Mouse (Mus musculus) ES-E14 (cell line): ENCODE results near the gene Plxdc1. TPM values are rescaled to one million over a fixed set of nuclear protein-coding genes. Genes with fewer than 3 reads are reported as not detected.

Experiments used
- DNase-seq: peaks from one replicate; pipeline ENCODE4 v3.0.0-alpha.2; 2013; ENCODE audit warnings: low read depth, low spot score
- H3K27ac ChIP-seq: 2 replicates; pipeline ENCODE4 v1.5.1; 2012; ENCODE audit warnings: low read depth, mild to moderate bottlenecking, low read length, moderate library complexity, mixed read lengths; ENCODE audit not compliant: poor library complexity, insufficient read depth, severe bottlenecking
- H3K36me3 ChIP-seq: 2 replicates; pipeline ENCODE4 v1.6.1; 2012; ENCODE audit warnings: mild to moderate bottlenecking, low read length, moderate library complexity, mixed read lengths; ENCODE audit not compliant: control insufficient read depth, poor library complexity, insufficient read depth, severe bottlenecking
- H3K4me1 ChIP-seq, 2 experiments: fragments of 150-350 bp in 1 of 2; sonication (generic) in 1 of 2; 2 replicates each; pipeline ENCODE4 v1.6.1; 2012; ENCODE audit warnings: low read length in 2 of 2, mild to moderate bottlenecking in 1 of 2, mixed read lengths in 1 of 2; ENCODE audit not compliant: control insufficient read depth in 2 of 2, insufficient read depth in 2 of 2, poor library complexity in 1 of 2
- H3K4me3 ChIP-seq, 2 experiments: fragments of 150-350 bp in 1 of 2; sonication (generic) in 1 of 2; 2 replicates each; pipeline ENCODE4 v1.5.1; 2012; ENCODE audit warnings: low read length in 2 of 2, low read depth in 1 of 2, mild to moderate bottlenecking in 1 of 2, mixed read lengths in 1 of 2; ENCODE audit not compliant: insufficient read depth in 1 of 2, poor library complexity in 1 of 2, severe bottlenecking in 1 of 2
- H3K9ac ChIP-seq: 2 replicates; pipeline ENCODE4 v1.6.1; 2012; ENCODE audit warnings: low read depth, mild to moderate bottlenecking, low read length, mixed read lengths; ENCODE audit not compliant: poor library complexity, insufficient read depth, severe bottlenecking
- H3K9me3 ChIP-seq: fragments of 150-350 bp; sonication (generic); 2 replicates; pipeline ENCODE4 v1.6.1; 2012; ENCODE audit warnings: low read depth, mild to moderate bottlenecking, low read length; ENCODE audit not compliant: control insufficient read depth, insufficient read depth
- CHD2 ChIP-seq: IDR thresholded peaks from 2 replicates; pipeline ENCODE4 v1.6.1; 2014; ENCODE audit warnings: mild to moderate bottlenecking, low read depth, low read length, inconsistent platforms
- HCFC1 ChIP-seq: IDR thresholded peaks from 2 replicates; pipeline ENCODE4 v1.6.1; 2012; ENCODE audit warnings: low read length, inconsistent platforms, borderline replicate concordance; ENCODE audit not compliant: insufficient read depth
- MAFK ChIP-seq: IDR thresholded peaks from 2 replicates; pipeline ENCODE4 v1.6.1; 2014; ENCODE audit warnings: mild to moderate bottlenecking, low read depth, low read length, inconsistent platforms; ENCODE audit not compliant: insufficient read depth
- ZC3H11A ChIP-seq: IDR thresholded peaks from 2 replicates; pipeline ENCODE4 v1.6.1; 2012; ENCODE audit warnings: low read depth, mild to moderate bottlenecking, inconsistent platforms, low read length, borderline replicate concordance
- ZNF384 ChIP-seq: IDR thresholded peaks from 2 replicates; pipeline ENCODE4 v1.6.1; 2012; ENCODE audit warnings: low read depth, low read length, inconsistent platforms
- in situ Hi-C, 2 experiments: fragments of 600-800 bp; cut with MboI; formaldehyde crosslinking; loops; one replicate each; pipeline ENCODE4 v1.15.1; 2025; ENCODE audit warnings: low sequenced_read_pairs in 2 of 2, inconsistent platforms in 1 of 2; ENCODE audit not compliant: unreplicated experiment in 2 of 2
- total RNA-seq: library from RNA; depleted of rRNA; stranded (reverse); fragments of 300-350 nt; gene quantifications from 2 replicates; pipeline ENCODE4 v1.2.3, GENCODE M21; 2012

Plxdc1 gene
- total RNA-seq, 1 experiment = 2.5 TPM

GRCm38 (mm10) chr11:98018858-98019641 lies 32.8 kb upstream of the Plxdc1 start:
- in situ Hi-C loops = no loop called here
- no peak for DNase-seq
- no peak overlapping the region for H3K9ac ChIP-seq
- no peak overlapping the region for H3K4me3 ChIP-seq
- H3K27ac ChIP-seq = no peak overlapping the region
- no peaks in the 10 kb centered on the region for H3K9me3 ChIP-seq
- TF ChIP-seq HCFC1 (no peak), ZC3H11A (no peak)
- H3K36me3 ChIP-seq = peaks cover 9% of the 10 kb centered on the region; the same call in 1 of the 2 replicates
- H3K4me1 ChIP-seq = peaks cover 3 to 24% of the 10 kb centered on the region in 2 experiments; a peak in 2 of 4 replicates

GRCm38 (mm10) chr11:98018222-98018621 lies 32.0 kb upstream of the Plxdc1 start:
- no peak overlapping the region for H3K4me3 ChIP-seq

DNA sequence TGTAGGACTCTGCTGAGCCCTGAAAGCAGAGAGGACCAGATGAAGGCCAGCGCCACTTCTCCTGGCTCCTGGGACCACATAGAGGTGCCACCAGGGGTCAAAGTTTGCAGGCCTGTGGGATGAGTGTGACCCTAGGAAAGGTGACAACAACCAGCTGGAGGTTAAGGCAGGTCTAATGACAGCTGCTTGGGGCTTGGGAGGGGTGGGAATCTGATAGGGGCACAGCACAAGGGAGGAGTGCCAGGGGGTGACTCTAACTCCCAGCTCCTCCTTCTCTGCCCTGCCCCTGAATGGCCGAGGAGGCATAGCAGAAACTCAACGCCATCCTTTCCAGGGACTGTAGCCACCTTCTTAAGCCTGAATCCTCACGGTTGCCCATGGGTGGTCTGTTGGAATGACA lies 30.6 kb upstream of the Plxdc1 start:
- Histone ChIP-seq H3K4me3 (no peak overlapping the region), H3K4me1 (peaks cover 5 to 31% of the 10 kb centered on the region in 2 experiments; a peak in 3 of 4 replicates), H3K27ac (no peak overlapping the region), H3K9me3 (no peaks in the 10 kb centered on the region), H3K9ac (no peak overlapping the region), H3K36me3 (peaks cover 9% of the 10 kb centered on the region; the same call in 1 of the 2 replicates)
- no peak for DNase-seq
- in situ Hi-C loops = no loop called here
- TF ChIP-seq CHD2 (no peak), HCFC1 (no peak), MAFK (no peak), ZNF384 (no peak), ZC3H11A (no peak)

More at GRCm38 (mm10) chr11:98018222-98018621, 32.0 kb upstream of the Plxdc1 start:
- peaks cover 9% of the 10 kb centered on the region; the same call in 1 of the 2 replicates for H3K36me3 ChIP-seq
- TF ChIP-seq MAFK (no peak), CHD2 (no peak), ZNF384 (no peak), HCFC1 (no peak), ZC3H11A (no peak)
- no peak for DNase-seq
- H3K9ac ChIP-seq = no peak overlapping the region
- no peak overlapping the region for H3K27ac ChIP-seq
- H3K4me1 ChIP-seq = peaks cover 3 to 27% of the 10 kb centered on the region in 2 experiments; a peak in 2 of 4 replicates
- no peaks in the 10 kb centered on the region for H3K9me3 ChIP-seq
- in situ Hi-C loops = no loop called here

DNA sequence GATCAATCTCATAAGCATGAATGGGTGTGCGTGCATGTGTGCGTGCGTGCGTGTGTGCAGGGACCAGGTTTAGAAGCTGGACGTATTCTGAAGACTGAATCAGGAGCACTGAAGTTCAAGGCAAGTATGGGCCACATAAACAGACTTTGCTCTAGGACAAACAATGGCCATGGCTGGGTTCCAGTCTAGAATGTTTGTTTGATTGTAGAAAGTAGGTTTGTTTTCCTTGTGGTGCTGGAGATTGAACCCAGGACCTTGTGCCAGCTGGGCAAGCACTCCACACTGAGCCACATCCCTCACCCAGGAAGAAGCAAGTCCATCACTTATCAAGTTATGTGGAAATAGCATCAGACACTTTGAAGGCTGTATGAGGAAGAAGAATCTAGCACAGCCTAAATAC lies 29.9 kb upstream of the Plxdc1 start:
- no peak overlapping the region for H3K27ac ChIP-seq
- no peak for DNase-seq
- peaks cover 5 to 32% of the 10 kb centered on the region in 2 experiments; a peak in 3 of 4 replicates for H3K4me1 ChIP-seq
- no peaks in the 10 kb centered on the region for H3K9me3 ChIP-seq
- TF ChIP-seq MAFK = no peak
- no peak overlapping the region for H3K9ac ChIP-seq
- peaks cover 9% of the 10 kb centered on the region; the same call in 1 of the 2 replicates for H3K36me3 ChIP-seq
- in situ Hi-C loops = no loop called here
- H3K4me3 ChIP-seq = no peak overlapping the region
